Mouse (Mus musculus): ENCODE data around the gene Ttc37. TPM values are rescaled to one million over a fixed set of nuclear protein-coding genes. Genes with fewer than 3 reads are reported as not detected.

Gene Ttc37
- total RNA-seq (2021) = 10 to 100 TPM; 19.2 to 21.3 TPM

GRCm38 (mm10) chr13:76098493-76099303, at the start of gene Ttc37, which contains the start of gene Arsk:
Gene Ttc37 (plus strand): TSS chr13:76098734.
Gene Arsk (minus strand): TSS chr13:76098660.
- DNase-seq (ENCODE audit: extremely low spot score in 1 of 2, low spot score in 1 of 2) = peak; percentile 78 to 87

GRCm38 (mm10) chr13:76055391-76056232, 42.9 kb upstream of the Ttc37 start:
- DNase-seq (ENCODE audit: extremely low spot score in 1 of 2, low spot score in 1 of 2) = peak; percentile 15 to 40

- DNase-seq (ENCODE audit: extremely low spot score in 1 of 2, low spot score in 1 of 2) = peak; percentile 57 to 64
These were observed 42.2 kb upstream of the Ttc37 start for GRCm38 (mm10) chr13:76056261-76056724.

GRCm38 (mm10) chr13:76056896-76057266, 41.7 kb upstream of the Ttc37 start, which contains the start of gene Gpr150:
Gene Gpr150 (minus strand): TSS chr13:76056996.
- no peak for DNase-seq (ENCODE audit: extremely low spot score in 1 of 2, low spot score in 1 of 2)

- DNase-seq (ENCODE audit: extremely low spot score in 1 of 2, low spot score in 1 of 2) = no peak
These were observed 41.1 kb upstream of the Ttc37 start for GRCm38 (mm10) chr13:76057267-76058069.

GRCm38 (mm10) chr13:76059591-76059990, 38.9 kb upstream of the Ttc37 start:
- DNase-seq (ENCODE audit: extremely low spot score in 1 of 2, low spot score in 1 of 2) = no peak

- no peak for DNase-seq (ENCODE audit: extremely low spot score in 1 of 2, low spot score in 1 of 2)
These were observed 36.4 kb upstream of the Ttc37 start for GRCm38 (mm10) chr13:76062126-76062525.

- no peak for DNase-seq (ENCODE audit: extremely low spot score in 1 of 2, low spot score in 1 of 2)
These were observed 36.0 kb upstream of the Ttc37 start for GRCm38 (mm10) chr13:76062569-76062968.

GRCm38 (mm10) chr13:76063548-76063947, 35.0 kb upstream of the Ttc37 start:
- no peak for DNase-seq (ENCODE audit: extremely low spot score in 1 of 2, low spot score in 1 of 2)

- no peak for DNase-seq (ENCODE audit: extremely low spot score in 1 of 2, low spot score in 1 of 2)
These were observed 34.1 kb upstream of the Ttc37 start for GRCm38 (mm10) chr13:76064363-76064945.

GRCm38 (mm10) chr13:76074323-76074722, 24.2 kb upstream of the Ttc37 start:
- no peak for DNase-seq (ENCODE audit: extremely low spot score in 1 of 2, low spot score in 1 of 2)

GRCm38 (mm10) chr13:76098116-76098492, 430 bp upstream of the Ttc37 start:
- DNase-seq (ENCODE audit: extremely low spot score in 1 of 2, low spot score in 1 of 2) = no peak

GRCm38 (mm10) chr13:76101989-76102388, 3.5 kb downstream of the Ttc37 start:
- no peak for DNase-seq (ENCODE audit: extremely low spot score in 1 of 2, low spot score in 1 of 2)

GRCm38 (mm10) chr13:76109069-76109824, 10.7 kb downstream of the Ttc37 start:
- DNase-seq (ENCODE audit: extremely low spot score in 1 of 2, low spot score in 1 of 2) = no peak

GRCm38 (mm10) chr13:76128799-76129198, 30.3 kb downstream of the Ttc37 start:
- DNase-seq (ENCODE audit: extremely low spot score in 1 of 2, low spot score in 1 of 2) = no peak

- DNase-seq (ENCODE audit: extremely low spot score in 1 of 2, low spot score in 1 of 2) = no peak
These were observed 33.9 kb downstream of the Ttc37 start for GRCm38 (mm10) chr13:76132415-76132814.

GRCm38 (mm10) chr13:76138862-76139261, 40.3 kb downstream of the Ttc37 start:
- DNase-seq (ENCODE audit: extremely low spot score in 1 of 2, low spot score in 1 of 2) = no peak

GRCm38 (mm10) chr13:76141117-76141808, 42.7 kb downstream of the Ttc37 start:
- DNase-seq (ENCODE audit: extremely low spot score in 1 of 2, low spot score in 1 of 2) = no peak

GRCm38 (mm10) chr13:76150483-76150882, 51.9 kb downstream of the Ttc37 start:
- no peak for DNase-seq (ENCODE audit: extremely low spot score in 1 of 2, low spot score in 1 of 2)

Measured in layer of hippocampus, postnatal 25 days (tissue).